Mouse (Mus musculus) C2C12 (cell line): ENCODE data around the gene Rbpjl. TPM values are rescaled to one million over a fixed set of nuclear protein-coding genes. Genes with fewer than 3 reads are reported as not detected.
A peak's percentile ranks its signal among the peaks of the same experiment; 100 is the strongest.

Experiments
- H3K27me3 ChIP-seq: one replicate; pipeline ENCODE4 v1.6.1; 2011; ENCODE audit not compliant: control insufficient read depth, insufficient read depth, insufficient read length
- H3K36me3 ChIP-seq: one replicate; pipeline ENCODE4 v1.6.1; 2011; ENCODE audit not compliant: control insufficient read depth, insufficient read depth
- H3K4me3 ChIP-seq: one replicate; pipeline ENCODE4 v1.5.1; 2011; ENCODE audit warnings: mild to moderate bottlenecking, control low read depth; ENCODE audit not compliant: poor library complexity, insufficient read depth, severe bottlenecking
- H3K79me2 ChIP-seq: one replicate; pipeline ENCODE4 v1.6.1; 2011; ENCODE audit not compliant: control insufficient read depth, insufficient read depth
- H3K79me3 ChIP-seq: one replicate; pipeline ENCODE4 v1.6.1; 2011; ENCODE audit warnings: low read depth, control low read depth
- H3ac ChIP-seq: one replicate; pipeline ENCODE3; 2011; ENCODE audit warnings: low read depth; ENCODE audit not compliant: control insufficient read depth, insufficient read length
- CEBPB ChIP-seq: IDR thresholded peaks from one replicate; pipeline ENCODE4 v1.6.1; 2011; ENCODE audit warnings: low read depth, mild to moderate bottlenecking, control low read depth, moderate library complexity
- CTCF ChIP-seq: IDR thresholded peaks from one replicate; pipeline ENCODE4 v1.5.1; 2011; ENCODE audit not compliant: control insufficient read depth, insufficient read depth, insufficient read length
- FOSL1 ChIP-seq: IDR thresholded peaks from one replicate; pipeline ENCODE4 v1.8.0; 2011; ENCODE audit warnings: mild to moderate bottlenecking, low read length; ENCODE audit not compliant: poor library complexity, insufficient read depth, severe bottlenecking
- MAX ChIP-seq: IDR thresholded peaks from one replicate; pipeline ENCODE4 v1.6.1; 2011; ENCODE audit warnings: mild to moderate bottlenecking, control low read depth
- MYOD1 ChIP-seq: IDR thresholded peaks from one replicate; pipeline ENCODE4 v1.6.1; 2011; ENCODE audit warnings: low read depth; ENCODE audit not compliant: control insufficient read depth, insufficient read length
- MYOG ChIP-seq: IDR thresholded peaks from one replicate; pipeline ENCODE4 v1.6.1; 2011; ENCODE audit not compliant: control insufficient read depth, insufficient read length; ENCODE audit errors: extremely low read depth
- USF1 ChIP-seq: IDR thresholded peaks from one replicate; pipeline ENCODE4 v1.6.1; 2011; ENCODE audit warnings: low read depth, mild to moderate bottlenecking, control low read depth, moderate library complexity
- polyA plus RNA-seq: library from polyadenylated mRNA; unstranded; fragments of >200 nt; fragmentation: generic; extraction: Trizol; gene quantifications from one replicate; pipeline ENCODE4 v1.2.1, GENCODE M21; 2012; ENCODE audit warnings: missing spikeins

The Rbpjl gene
- polyA plus RNA-seq, 1 experiment: 0.01 TPM

DNA sequence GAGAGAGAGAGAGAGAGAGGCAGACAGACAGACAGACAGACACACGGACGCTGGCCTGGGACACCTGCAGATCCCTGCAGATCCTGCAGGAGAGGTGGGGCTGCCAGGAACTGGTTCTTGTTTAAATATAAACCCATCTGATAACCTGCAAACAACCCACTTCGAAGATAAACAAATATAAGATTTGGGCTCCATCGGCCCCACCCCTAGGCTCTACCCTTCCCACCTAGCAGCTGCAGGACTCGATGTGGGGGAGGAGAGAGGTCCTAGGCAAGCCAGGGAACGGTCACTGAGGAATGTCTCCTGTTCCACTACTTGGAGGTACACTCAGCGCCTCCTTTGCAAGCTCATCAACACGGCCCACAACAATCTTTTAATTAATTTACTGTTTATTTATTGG is 35.3 kb downstream of the Rbpjl start:
- TF ChIP-seq MYOG (no peak), CTCF (no peak), MYOD1 (no peak), MAX (no peak), USF1 (no peak), CEBPB (no peak), FOSL1 (no peak)
- H3K4me3 ChIP-seq: no peak overlapping the region
- H3K27me3 ChIP-seq: no peaks in the 10 kb centered on the region
- no peak overlapping the region for H3ac ChIP-seq
- H3K79me2 ChIP-seq: peaks cover 98% of the 10 kb centered on the region
- H3K36me3 ChIP-seq: peaks cover 15% of the 10 kb centered on the region
- peaks cover 92% of the 10 kb centered on the region for H3K79me3 ChIP-seq

- Histone ChIP-seq H3ac (peak overlapping the region; percentile 10), H3K79me2 (peaks cover 90% of the 10 kb centered on the region), H3K27me3 (no peaks in the 10 kb centered on the region), H3K4me3 (no peak overlapping the region), H3K79me3 (peaks cover 85% of the 10 kb centered on the region), H3K36me3 (peaks cover 10% of the 10 kb centered on the region)
- peak; percentile 45 for TF ChIP-seq MAX
- no peak for TF ChIP-seq CTCF
- TF ChIP-seq MYOD1: peak; percentile 35
- peak; percentile 62 for TF ChIP-seq FOSL1
- TF ChIP-seq USF1: no peak
- TF ChIP-seq MYOG: no peak
- TF ChIP-seq CEBPB: peak; percentile 73
These were observed 36.1 kb downstream of the Rbpjl start for GRCm38 (mm10) chr2:164439001-164439421.

GRCm38 (mm10) chr2:164440314-164440713 is 37.4 kb downstream of the Rbpjl start:
- Histone ChIP-seq H3ac (no peak overlapping the region), H3K4me3 (peak overlapping the region; percentile 94), H3K36me3 (peaks cover 8% of the 10 kb centered on the region), H3K27me3 (no peaks in the 10 kb centered on the region), H3K79me2 (peaks cover 77% of the 10 kb centered on the region), H3K79me3 (peaks cover 72% of the 10 kb centered on the region)
- TF ChIP-seq MAX: no peak
- TF ChIP-seq CEBPB: no peak
- no peak for TF ChIP-seq USF1
- no peak for TF ChIP-seq CTCF
- no peak for TF ChIP-seq FOSL1

DNA sequence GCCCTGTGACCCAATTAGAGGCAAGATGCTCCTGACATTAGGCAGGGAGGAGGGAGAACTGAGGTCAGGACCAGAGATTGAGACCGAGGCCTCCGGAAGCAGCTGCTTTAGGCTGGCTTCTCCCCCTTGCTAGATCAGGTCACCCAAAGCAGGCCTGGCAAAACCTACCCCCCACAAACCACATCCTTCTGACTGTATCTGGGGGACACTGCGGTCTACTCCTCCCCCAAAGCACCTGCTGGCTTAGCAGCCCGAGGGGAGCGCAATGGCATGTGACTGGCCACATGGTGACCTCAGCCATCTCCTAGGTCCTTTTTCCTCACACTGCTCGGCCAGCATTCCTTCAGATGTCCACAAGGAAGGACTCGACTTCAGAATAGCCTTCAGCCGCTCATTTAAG is 38.2 kb downstream of the Rbpjl start:
- Histone ChIP-seq H3K79me2 (peaks cover 69% of the 10 kb centered on the region), H3K36me3 (peaks cover 4% of the 10 kb centered on the region), H3K27me3 (no peaks in the 10 kb centered on the region), H3K79me3 (peaks cover 64% of the 10 kb centered on the region), H3K4me3 (peak overlapping the region; percentile 94), H3ac (peak overlapping the region; percentile 78)
- TF ChIP-seq CTCF (no peak), MYOD1 (peak; percentile 98), USF1 (peak; percentile 89), MAX (peak; percentile 96), CEBPB (no peak), FOSL1 (peak; percentile 39)

DNA sequence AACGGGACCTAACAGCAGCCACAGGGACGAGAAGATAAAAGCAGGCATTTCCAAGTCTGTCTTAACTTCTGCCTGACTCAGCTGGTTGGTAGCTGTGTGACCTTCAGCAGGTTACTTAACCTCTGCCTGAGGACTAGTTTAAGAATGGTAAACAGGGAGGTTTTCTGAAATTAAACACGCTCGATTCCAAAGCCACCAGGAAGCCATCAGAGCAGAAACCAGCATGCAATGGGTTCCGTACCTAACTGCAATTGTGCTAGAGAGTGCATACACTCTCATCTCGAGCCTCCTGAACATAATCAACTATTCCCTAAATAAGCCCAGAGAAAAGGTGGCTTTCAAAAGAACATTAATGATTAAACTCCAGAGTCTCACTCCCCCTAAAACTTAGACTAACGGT is 38.8 kb downstream of the Rbpjl start:
- Histone ChIP-seq H3K4me3 (peak overlapping the region; percentile 94), H3K79me2 (peaks cover 63% of the 10 kb centered on the region), H3K27me3 (no peaks in the 10 kb centered on the region), H3K79me3 (peaks cover 58% of the 10 kb centered on the region), H3K36me3 (peaks cover 4% of the 10 kb centered on the region), H3ac (peak overlapping the region; percentile 78)
- TF ChIP-seq FOSL1 (no peak), MYOD1 (no peak), MAX (no peak), CTCF (no peak), MYOG (no peak), CEBPB (no peak), USF1 (no peak)

- H3K27me3 ChIP-seq: no peaks in the 10 kb centered on the region
- peaks cover 51% of the 10 kb centered on the region for H3K79me3 ChIP-seq
- no peak for TF ChIP-seq MYOG
- no peak for TF ChIP-seq CTCF
- TF ChIP-seq USF1: no peak
- no peak for TF ChIP-seq FOSL1
- no peak for TF ChIP-seq CEBPB
- no peak for TF ChIP-seq MYOD1
- TF ChIP-seq MAX: no peak
- peak overlapping the region; percentile 94 for H3K4me3 ChIP-seq
- peaks cover 4% of the 10 kb centered on the region for H3K36me3 ChIP-seq
- H3K79me2 ChIP-seq: peaks cover 56% of the 10 kb centered on the region
- peak overlapping the region; percentile 78 for H3ac ChIP-seq
These were observed 39.5 kb downstream of the Rbpjl start for GRCm38 (mm10) chr2:164442315-164443050.
